Mouse (Mus musculus) heart, embryonic 14.5 days (tissue): ENCODE results near the gene Arl11. TPM values are rescaled to one million over a fixed set of nuclear protein-coding genes. Genes with fewer than 3 reads are reported as not detected.

Experiments
- ATAC-seq: fragments of 200-750 bp; cut with Nextera tagmentation; 2 replicates; pipeline ENCODE4 v1.8.0; 2017; ENCODE audit warnings: low read depth, moderate TSS enrichment; ENCODE audit not compliant: insufficient number of reproducible peaks, insufficient read depth, low FRiP score
- H3K27ac ChIP-seq, 2 experiments: fragments of 200-500 bp in 1 of 2; fragments of 300-500 bp in 1 of 2; sonication (generic) in 1 of 2; replicated peaks in 1 of 2; 2 replicates each; pipeline ENCODE4 v1.5.1; 2012 to 2014; ENCODE audit warnings: low read depth in 2 of 2, low read length in 2 of 2, control low read depth in 1 of 2, mild to moderate bottlenecking in 1 of 2, mixed read lengths in 1 of 2; ENCODE audit not compliant: control insufficient read depth in 1 of 2, insufficient read depth in 1 of 2
- H3K27me3 ChIP-seq: fragments of 300-500 bp; sonication (generic); 2 replicates; pipeline ENCODE4 v1.6.1; 2014; ENCODE audit warnings: mild to moderate bottlenecking, low read length, control low read depth; ENCODE audit not compliant: control insufficient read depth, insufficient read depth
- H3K36me3 ChIP-seq: fragments of 300-500 bp; sonication (generic); 2 replicates; pipeline ENCODE4 v1.6.1; 2014; ENCODE audit warnings: mild to moderate bottlenecking, control low read depth, low read length, mixed read lengths; ENCODE audit not compliant: control insufficient read depth, insufficient read depth
- H3K4me1 ChIP-seq, 2 experiments: fragments of 200-500 bp in 1 of 2; fragments of 300-500 bp in 1 of 2; sonication (generic) in 1 of 2; 2 replicates each; pipeline ENCODE4 v1.6.1; 2012 to 2014; ENCODE audit warnings: low read length in 2 of 2, control low read depth in 1 of 2, mixed read lengths in 1 of 2; ENCODE audit not compliant: control insufficient read depth in 2 of 2, insufficient read depth in 2 of 2
- H3K4me2 ChIP-seq: fragments of 300-500 bp; sonication (generic); 2 replicates; pipeline ENCODE4 v1.6.1; 2014; ENCODE audit warnings: mild to moderate bottlenecking, low read length
- H3K4me3 ChIP-seq, 2 experiments: fragments of 200-500 bp in 1 of 2; fragments of 300-500 bp in 1 of 2; sonication (generic) in 1 of 2; 2 replicates each; pipeline ENCODE4 v1.5.1; 2012 to 2014; ENCODE audit warnings: low read length in 2 of 2, mild to moderate bottlenecking in 2 of 2, control low read depth in 1 of 2, low read depth in 1 of 2, moderate library complexity in 1 of 2; ENCODE audit not compliant: control insufficient read depth in 1 of 2, insufficient read depth in 1 of 2
- H3K9ac ChIP-seq: fragments of 300-500 bp; sonication (generic); 2 replicates; pipeline ENCODE4 v1.6.1; 2014; ENCODE audit warnings: mild to moderate bottlenecking, low read length
- H3K9me3 ChIP-seq: fragments of 300-500 bp; sonication (generic); 2 replicates; pipeline ENCODE4 v1.6.1; 2016; ENCODE audit warnings: low read length, control low read depth; ENCODE audit not compliant: control insufficient read depth
- WGBS: fragments of 180-500 bp; shearing (Covaris S2); extraction: QIAGEN DNeasy Blood & Tissue Kit; methylation state at CpG from one replicate; pipeline ENCODE4 v1.1.7; 2014; 5-methylcytosine and 5-hydroxymethylcytosine counted together
- polyA plus RNA-seq: library from polyadenylated mRNA; unstranded; fragments of >200 nt; fragmentation: Nextera tagmentation; extraction: Ambion mirVana; gene quantifications from 2 replicates; pipeline ENCODE4 v1.2.1, GENCODE M21; 2014

The Arl11 gene
- polyA plus RNA-seq, 1 experiment from 2014 or later, result 0.88 TPM

DNA sequence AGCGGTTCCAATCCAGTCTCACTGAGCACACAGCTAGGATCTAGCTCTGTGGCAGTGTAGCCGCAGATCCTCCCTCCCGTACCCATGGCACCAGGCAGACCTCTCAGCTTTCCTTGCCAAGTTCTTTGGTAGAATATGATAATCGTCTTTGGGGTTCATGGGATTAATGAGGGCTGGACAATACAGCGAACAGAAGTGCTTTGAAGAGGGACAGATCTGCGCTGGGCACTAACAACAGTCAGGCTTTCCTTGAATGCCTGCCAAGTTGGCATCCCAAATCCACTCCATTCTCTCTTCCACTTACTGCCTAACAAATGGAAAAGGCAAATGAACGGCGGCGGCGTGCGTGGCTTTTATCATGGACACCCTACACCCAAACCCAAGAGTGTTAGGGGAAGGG lies 21.0 kb downstream of the Arl11 start:
- 56% methylated on average over 11 of the region's 11 CpGs for WGBS
- Histone ChIP-seq H3K9ac (peak overlapping the region; percentile 62; the same call in 1 of the 2 replicates), H3K4me1 (peaks cover 12 to 13% of the 10 kb centered on the region in 2 experiments), H3K27me3 (no peaks in the 10 kb centered on the region), H3K4me3 (no peak overlapping the region), H3K4me2 (peak overlapping the region; percentile 60), H3K36me3 (no peaks in the 10 kb centered on the region), H3K27ac (no peak overlapping the region; a peak in 1 of 4 replicates), H3K9me3 (no peaks in the 10 kb centered on the region)
- ATAC-seq, result no peak

DNA sequence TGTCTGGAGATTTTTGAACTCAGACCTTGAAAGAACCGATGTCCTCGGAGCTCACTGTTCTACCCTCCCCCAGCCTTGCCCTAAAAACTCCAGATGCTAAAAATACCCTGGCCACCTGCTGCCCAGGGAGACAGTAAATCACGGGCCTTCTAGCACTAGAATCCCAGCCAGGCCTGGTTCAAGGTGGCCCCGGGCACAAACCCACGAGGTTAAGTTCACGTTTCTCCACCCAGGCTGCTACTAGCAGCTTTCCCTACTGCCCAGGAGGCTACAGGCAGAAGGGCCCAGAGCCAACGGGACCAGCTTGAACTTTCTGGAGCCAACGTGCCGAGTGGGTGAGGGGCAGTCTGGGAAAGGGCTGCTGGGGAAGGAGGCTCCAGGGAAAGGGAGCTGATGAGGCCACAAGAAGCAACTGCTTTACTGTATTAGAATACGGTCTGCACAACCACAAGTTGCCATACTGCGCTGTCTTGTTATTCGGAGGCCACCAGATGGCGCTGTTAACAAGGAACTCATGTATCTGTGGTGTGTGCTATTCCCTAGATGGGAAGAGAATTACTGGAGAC lies 21.5 kb downstream of the Arl11 start:
- Histone ChIP-seq H3K4me3 (peak overlapping the region; percentile 16 to 19; a peak in 3 of 4 replicates), H3K36me3 (no peaks in the 10 kb centered on the region), H3K9ac (peak overlapping the region; percentile 62), H3K9me3 (no peaks in the 10 kb centered on the region), H3K27me3 (no peaks in the 10 kb centered on the region), H3K4me1 (peaks cover 12 to 13% of the 10 kb centered on the region in 2 experiments), H3K27ac (peak overlapping the region; percentile 46 to 53; a peak in 3 of 4 replicates), H3K4me2 (peak overlapping the region; percentile 60)
- WGBS, result 10% methylated on average over 13 of the region's 13 CpGs
- ATAC-seq, result 0 out of 2 replicates have a peak, but pooled peaks have one; percentile 45

DNA sequence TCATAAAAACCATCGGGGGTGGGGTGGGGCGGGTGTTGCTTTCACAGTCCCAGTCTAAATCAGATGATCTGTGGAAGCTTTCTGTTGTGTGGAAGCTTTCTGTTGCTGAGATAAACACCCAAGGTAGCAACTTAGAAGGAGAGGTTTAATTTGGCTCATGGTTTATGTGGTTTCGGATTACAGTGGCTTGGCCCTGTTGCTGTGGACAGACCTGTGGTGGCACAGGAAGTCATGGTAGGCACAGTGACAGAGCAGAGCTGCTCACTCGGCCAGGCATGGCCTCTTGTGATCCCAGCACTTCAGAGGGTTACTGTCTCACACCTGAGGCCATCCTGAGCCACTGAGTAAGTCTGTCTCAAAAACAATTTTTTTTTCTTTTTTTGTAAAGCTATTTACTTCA lies 29.8 kb downstream of the Arl11 start:
- Histone ChIP-seq H3K9me3 (no peaks in the 10 kb centered on the region), H3K4me2 (no peak overlapping the region), H3K27me3 (no peaks in the 10 kb centered on the region), H3K4me1 (no peaks in the 10 kb centered on the region; a peak in 1 of 4 replicates), H3K27ac (no peak overlapping the region), H3K9ac (no peak overlapping the region), H3K36me3 (no peaks in the 10 kb centered on the region), H3K4me3 (no peak overlapping the region)
- 79% methylated on average over 4 of the region's 4 CpGs for WGBS
- ATAC-seq, result no peak

DNA sequence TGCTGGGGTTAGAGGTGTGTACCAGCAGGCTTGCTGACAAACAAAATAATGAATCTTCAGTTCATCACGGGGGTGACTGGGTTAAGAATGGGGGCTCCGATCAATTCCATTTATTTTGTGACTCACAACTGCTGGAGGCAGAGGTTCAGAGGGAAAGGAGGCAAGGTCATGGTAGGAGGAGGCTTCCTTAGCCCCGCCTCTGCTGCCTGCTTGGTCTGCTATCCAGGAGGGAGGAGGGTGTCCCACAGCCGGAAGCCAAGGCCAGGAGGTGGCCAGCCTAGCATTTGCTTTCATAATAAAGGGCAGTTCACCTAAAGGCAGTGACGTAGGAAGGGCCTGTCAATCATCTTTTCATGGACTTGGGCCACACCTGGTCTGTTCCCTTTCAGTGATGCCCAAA lies 35.0 kb downstream of the Arl11 start:
- Histone ChIP-seq H3K27ac (no peak overlapping the region), H3K4me3 (no peak overlapping the region), H3K36me3 (no peaks in the 10 kb centered on the region), H3K9me3 (no peaks in the 10 kb centered on the region), H3K9ac (no peak overlapping the region), H3K27me3 (no peaks in the 10 kb centered on the region), H3K4me1 (no peaks in the 10 kb centered on the region; a peak in 1 of 4 replicates), H3K4me2 (no peak overlapping the region)
- ATAC-seq, result no peak
- WGBS, result 66% methylated on average over 5 of the region's 5 CpGs

DNA sequence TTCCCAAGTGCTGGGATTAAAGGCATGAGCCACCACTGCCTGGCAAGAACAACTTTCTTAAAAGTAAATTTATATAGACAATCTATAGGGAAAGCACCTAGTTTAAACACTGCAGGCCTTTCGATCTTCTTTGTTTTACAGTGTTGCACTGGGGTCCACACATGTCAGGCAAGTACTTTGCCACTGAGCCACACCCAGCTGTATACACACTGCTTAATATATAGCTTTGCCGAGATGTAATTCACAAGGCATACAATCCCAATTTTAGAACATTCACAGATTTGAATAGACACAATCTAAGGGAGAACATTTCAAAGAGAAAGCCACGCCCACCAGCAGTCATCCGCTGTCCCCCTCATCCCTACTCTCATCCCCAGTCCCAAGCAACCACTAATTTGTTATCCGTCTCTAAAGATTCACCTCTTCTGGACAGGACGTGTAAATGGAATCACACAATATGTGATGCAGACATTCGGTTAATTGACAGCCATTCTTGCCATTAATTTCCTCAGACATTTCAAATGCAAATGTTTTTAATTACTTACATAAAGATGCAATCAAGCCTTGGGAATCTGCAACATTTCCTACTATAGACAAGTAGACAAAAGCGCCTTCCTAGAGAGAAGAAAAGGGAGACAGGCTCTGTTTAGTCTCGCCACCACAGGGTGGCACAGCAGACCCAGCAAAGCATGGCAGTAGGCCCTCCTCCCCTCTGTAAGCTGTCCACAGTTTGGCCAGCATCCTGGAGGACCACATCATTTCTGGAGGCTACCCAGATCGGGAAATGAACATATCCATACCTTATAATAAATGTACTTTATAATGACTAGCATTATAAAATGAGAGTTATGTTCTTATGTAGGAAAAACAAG lies 37.5 kb downstream of the Arl11 start:
- Histone ChIP-seq H3K27me3 (no peaks in the 10 kb centered on the region), H3K36me3 (no peaks in the 10 kb centered on the region), H3K4me1 (no peaks in the 10 kb centered on the region), H3K27ac (no peak overlapping the region), H3K9me3 (no peaks in the 10 kb centered on the region), H3K4me3 (no peak overlapping the region), H3K9ac (no peak overlapping the region), H3K4me2 (no peak overlapping the region)
- ATAC-seq, result no peak
- WGBS, result 84% methylated on average over 10 of the region's 10 CpGs

DNA sequence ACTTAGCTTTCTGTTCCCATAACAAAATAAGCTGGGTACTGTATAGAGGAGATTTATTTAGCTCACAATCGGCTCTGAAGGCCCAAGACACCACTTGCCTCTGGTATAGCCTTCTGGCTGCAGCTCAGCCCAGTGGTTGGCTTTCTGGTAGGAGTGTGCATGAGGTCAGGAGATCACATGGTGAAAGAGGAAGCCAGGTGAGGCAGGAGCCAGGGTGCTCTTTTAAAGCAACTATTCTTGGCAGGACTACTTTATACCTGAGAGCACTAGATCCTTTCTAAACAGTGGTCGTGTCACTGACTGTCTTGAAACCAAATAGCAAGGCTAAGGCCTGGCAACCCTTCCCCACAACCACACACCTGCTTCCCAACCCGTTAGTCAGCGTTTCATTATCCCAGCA lies 40.3 kb downstream of the Arl11 start:
- H3K4me1 ChIP-seq, result peaks cover 0 to 3% of the 10 kb centered on the region in 2 experiments; a peak in 1 of 4 replicates
- no peaks in the 10 kb centered on the region for H3K27me3 ChIP-seq
- H3K9me3 ChIP-seq, result 0 out of 2 replicates have a peak, but pooled peaks cover 2% of the 10 kb centered on the region
- no peak for ATAC-seq
- WGBS, result 79% methylated on average over 4 of the region's 4 CpGs
- H3K36me3 ChIP-seq, result no peaks in the 10 kb centered on the region
- H3K27ac ChIP-seq, result no peak overlapping the region
- no peak overlapping the region for H3K9ac ChIP-seq
- no peak overlapping the region for H3K4me3 ChIP-seq
- H3K4me2 ChIP-seq, result no peak overlapping the region

DNA sequence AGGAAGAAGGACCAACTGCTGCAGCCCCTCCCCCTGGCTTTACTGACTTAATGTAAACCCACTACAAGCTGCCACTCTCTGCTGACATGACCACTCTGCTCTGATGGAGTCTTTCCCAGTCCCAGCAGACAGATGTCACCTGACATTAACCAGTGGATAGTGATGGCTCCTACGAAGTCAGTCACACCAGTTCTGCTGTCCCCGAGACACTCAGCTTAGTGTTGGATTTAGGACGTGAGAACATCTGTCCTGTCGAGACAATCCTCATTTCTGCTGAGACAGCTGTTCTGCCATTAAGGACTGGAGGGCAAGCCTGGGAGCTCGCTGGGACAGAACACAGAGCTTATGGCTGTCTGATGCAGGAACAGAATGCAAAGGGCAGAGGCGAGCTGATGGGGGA lies 41.3 kb downstream of the Arl11 start:
- WGBS, result 41% methylated on average over 6 of the region's 6 CpGs
- 0 out of 2 replicates have a peak, but pooled peaks cover 2% of the 10 kb centered on the region for H3K9me3 ChIP-seq
- no peaks in the 10 kb centered on the region for H3K36me3 ChIP-seq
- H3K4me1 ChIP-seq, result peaks cover 0 to 3% of the 10 kb centered on the region in 2 experiments; a peak in 1 of 4 replicates
- no peak overlapping the region for H3K9ac ChIP-seq
- no peak for ATAC-seq
- no peak overlapping the region for H3K4me2 ChIP-seq
- no peaks in the 10 kb centered on the region for H3K27me3 ChIP-seq
- no peak overlapping the region for H3K27ac ChIP-seq
- H3K4me3 ChIP-seq, result no peak overlapping the region
